Mouse (Mus musculus) NIH3T3 (cell line): ENCODE measurements around the gene Dio1.

ENCODE experiments used
- DNase-seq: peaks from one replicate; pipeline ENCODE4 v3.0.0-alpha.2; 2012; ENCODE audit warnings: low read depth

The Dio1 gene

DNA sequence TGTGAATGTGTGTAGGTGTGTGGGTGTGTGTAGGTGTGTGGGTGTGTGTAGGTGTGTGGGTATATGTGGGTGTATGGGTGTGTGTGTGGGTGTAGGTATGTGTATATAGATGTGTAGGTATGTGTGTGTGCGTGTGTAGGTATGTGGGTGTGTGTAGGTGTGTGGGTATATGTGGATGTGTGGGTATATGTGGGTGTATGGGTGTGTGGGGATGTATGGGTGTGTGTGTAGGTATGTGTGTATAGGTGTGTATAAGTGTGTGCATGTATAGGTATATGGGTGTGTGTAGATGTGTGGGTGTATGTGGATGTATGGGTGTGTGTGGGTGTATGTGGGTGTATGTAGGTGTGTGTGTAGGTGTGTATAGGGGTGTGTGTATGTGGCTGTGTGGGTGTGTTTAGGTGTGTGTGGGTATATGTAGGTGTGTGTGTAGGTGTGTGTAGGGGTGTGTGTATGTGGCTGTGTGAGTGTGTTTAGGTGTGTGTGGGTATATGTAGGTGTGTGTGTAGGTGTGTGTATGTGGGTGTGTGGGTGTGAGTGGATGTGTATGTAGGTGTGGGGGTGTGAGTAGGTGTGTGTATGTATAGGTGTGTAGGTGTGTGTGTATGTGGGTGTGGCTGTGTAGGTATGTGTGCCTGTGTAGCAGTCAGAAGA is 5.9 kb downstream of the Dio1 start:
- DNase-seq: no peak

DNA sequence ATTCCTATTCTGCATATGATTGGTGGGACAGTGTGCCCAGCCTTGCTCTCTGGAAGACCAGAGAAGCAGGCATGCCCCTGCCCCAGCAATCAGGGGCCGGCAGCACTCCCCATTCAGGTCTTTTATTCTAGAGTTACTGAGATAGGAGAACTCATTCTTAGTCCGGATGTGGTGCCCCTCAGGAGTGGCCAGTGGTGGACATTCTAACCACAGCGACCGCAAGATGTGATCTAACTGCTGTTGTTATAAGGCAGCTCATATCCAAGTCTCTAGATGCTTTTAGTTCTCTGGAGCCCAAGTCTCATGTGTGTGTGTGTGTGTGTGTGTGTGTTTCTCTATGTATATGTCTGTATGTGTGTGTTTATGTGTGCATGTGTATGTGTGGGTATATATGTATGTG is 6.6 kb downstream of the Dio1 start:
- no peak for DNase-seq

- DNase-seq: no peak
These were observed 7.1 kb downstream of the Dio1 start for GRCm38 (mm10) chr4:107299779-107300340.

DNA sequence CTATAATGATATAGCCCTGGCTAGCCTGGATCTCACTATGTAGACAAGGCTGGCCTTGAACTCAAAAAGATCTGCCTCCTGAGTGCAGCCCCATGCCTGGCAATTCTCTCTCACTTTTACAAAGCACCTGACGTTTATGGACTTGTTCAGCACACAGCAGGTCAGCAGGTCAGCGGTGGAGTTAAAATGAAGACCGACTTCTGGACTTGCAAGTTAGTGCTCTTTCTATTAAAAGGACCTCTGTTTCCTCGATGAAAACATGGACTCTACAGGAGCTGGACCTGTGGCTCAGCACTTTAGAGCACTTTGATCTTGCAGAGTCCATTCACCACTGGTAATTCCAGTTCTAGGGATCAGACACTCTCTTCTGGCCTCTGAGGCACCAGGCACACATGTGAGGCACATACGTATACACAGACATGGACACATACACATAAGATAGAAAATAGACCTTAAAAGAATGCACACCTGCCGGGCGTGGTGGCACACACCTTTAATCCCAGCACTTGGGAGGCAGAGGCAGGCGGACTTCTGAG is 8.8 kb downstream of the Dio1 start:
- DNase-seq: no peak

GRCm38 (mm10) chr4:107292273-107292662 is 14.7 kb downstream of the Dio1 start:
- DNase-seq: no peak

DNA sequence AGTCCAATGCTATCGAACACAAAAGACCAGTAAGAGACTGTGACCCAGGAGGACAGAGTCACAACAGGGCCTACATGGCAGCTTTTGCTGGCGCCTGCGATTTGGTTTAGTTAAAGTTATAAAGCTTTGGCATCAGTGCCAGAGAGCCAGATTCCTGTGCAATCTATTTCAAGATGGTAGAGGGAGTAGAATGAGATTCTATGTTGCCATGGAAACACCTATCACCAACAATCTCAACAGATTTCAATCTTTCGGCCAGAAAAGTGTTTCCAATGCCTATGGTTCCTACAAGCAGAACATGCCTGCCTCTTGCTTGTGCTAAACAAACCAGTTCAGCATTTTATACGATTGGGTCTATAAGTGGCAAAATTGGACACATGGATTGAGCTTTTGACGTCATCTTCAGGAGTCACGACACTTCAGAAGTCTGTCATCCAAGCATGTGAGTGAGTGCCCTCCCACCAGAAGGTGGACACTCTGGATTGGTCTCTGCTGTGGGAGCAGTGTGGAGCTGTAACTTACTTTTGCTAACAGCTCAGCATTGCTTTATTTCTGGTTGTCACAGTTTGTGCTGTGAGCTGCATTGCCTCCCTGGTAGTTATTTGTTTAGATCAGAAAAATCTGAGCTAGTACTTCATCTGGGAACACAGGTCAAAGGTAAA is 15.2 kb downstream of the Dio1 start:
- no peak for DNase-seq

GRCm38 (mm10) chr4:107287517-107287916 is 19.5 kb downstream of the Dio1 start:
- no peak for DNase-seq

GRCm38 (mm10) chr4:107286386-107286785 is 20.6 kb downstream of the Dio1 start:
- DNase-seq: no peak

DNA sequence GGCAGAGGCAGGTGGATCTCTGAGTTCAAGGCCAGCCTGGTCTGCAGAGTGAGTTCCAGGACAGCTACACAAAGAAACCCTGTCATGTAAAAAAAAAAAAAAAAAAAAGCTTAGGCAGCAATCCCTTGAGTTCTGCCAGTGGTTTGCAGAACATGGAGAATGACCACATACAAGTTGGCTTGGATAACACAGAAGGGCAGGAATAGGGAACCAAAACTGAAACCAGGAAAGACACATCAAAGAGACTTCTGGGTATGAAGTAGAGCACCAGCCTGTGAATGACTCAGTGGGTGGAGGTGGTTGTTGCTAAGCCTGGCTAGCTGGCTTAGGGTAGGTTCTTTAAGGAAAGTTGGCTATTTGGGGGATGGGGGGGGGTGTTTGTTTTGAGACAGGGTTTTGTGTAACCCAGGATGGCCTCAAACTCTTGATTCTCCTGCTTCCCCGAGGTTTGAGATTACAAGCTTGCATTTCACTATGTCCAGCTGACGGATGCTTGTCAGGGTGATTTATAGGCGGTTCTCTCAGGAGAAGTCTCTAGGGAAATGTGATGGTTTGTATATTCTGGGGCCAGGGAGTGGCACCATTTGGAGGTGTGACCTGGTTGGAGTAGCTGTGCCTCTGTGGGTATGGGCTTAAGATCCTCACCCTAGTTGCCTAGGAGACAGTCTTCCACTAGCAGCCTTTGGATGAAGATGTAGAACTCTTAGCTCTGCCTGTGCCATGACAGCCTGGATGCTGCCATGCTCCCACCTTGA is 21.3 kb downstream of the Dio1 start:
- DNase-seq: peak; percentile 61

DNA sequence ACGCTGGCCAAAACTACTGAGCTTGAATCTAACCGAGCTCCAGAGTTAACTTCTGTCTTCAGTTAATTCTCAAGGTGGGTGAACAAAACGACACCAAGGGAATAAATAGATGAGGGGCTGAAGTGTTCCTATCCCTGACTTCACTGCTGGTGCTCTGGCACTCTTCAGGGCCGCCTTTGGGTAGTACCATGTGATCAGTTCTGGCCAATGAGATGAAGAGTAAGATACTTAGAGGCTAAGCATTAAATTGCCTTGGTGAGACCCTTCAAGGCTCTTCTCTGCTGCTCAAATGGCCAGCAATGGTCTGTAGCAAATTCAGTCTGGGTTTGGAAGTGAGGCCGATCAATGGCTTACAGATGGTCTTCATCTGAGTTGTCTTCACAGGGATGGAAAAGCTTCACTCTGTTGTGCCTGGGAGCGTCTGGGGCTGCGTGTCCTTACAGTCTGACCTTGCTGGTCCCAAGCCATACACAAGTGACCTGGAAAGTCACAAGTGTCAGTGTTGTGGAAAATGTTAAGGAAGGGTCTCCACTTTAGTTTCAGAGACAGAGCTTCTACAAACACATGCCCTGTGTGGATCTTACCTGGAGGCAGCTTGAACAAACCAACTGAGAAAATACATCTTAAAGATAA is 26.0 kb downstream of the Dio1 start:
- DNase-seq: no peak

DNA sequence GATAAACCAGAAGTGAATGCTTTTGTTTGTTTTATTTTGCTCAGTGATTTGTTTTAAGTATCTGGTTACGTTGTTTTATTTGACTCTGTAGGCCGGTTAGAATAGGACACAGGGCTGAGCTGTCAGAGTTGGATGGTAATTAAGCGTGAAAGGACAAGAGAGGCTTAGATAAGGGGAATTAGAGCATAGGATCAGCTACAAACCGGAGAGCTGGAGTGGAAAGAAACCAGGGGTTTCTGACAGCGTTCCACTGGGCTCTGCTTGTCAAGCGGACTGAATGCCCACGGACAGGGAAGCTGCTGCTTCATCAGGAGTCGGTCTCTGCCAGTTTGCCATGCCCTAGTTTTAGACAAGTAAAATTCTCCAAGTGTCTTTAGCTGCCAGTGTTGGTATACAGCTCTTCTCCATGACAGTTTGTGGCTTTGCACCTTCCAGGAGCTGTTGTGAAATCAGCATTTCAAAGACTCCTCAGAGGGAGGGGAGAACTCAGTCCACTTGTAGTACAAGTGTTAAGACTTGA is 28.7 kb downstream of the Dio1 start:
- DNase-seq: no peak

DNA sequence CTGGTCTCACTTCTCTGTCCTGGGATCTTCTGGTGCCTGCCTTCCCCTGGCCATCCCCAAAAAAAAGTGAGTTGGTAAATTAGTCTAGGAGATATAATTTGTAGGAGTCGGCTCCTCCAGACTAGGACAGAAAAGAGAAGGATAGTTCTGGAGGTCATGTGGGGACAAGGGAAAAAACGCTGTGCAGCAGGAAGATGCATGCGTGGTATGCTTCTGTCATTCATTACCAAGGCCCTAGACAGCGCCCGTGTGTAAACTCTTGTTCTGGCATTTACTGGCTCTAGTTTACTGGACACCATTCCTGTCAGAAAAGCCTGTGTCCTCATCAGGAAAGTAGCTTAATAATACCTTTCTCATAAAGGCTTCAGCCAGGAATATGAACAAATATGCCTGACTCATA is 32.5 kb downstream of the Dio1 start:
- no peak for DNase-seq

GRCm38 (mm10) chr4:107273683-107274082 is 33.3 kb downstream of the Dio1 start:
- no peak for DNase-seq

- DNase-seq: no peak
These were observed 47.0 kb downstream of the Dio1 start for GRCm38 (mm10) chr4:107260001-107260400.

GRCm38 (mm10) chr4:107254414-107254813 is 52.6 kb downstream of the Dio1 start:
- DNase-seq: peak; percentile 33

- DNase-seq: peak; percentile 100
These were observed 53.6 kb downstream of the Dio1 start, which contains the start of the genes Lrrc42 and Hspb11 for GRCm38 (mm10) chr4:107253125-107254091. Lrrc42 (minus strand) TSS chr4:107253532. Hspb11 (plus strand) TSS chr4:107253593.

GRCm38 (mm10) chr4:107252522-107252921 is 54.4 kb downstream of the Dio1 start:
- DNase-seq: no peak

DNA sequence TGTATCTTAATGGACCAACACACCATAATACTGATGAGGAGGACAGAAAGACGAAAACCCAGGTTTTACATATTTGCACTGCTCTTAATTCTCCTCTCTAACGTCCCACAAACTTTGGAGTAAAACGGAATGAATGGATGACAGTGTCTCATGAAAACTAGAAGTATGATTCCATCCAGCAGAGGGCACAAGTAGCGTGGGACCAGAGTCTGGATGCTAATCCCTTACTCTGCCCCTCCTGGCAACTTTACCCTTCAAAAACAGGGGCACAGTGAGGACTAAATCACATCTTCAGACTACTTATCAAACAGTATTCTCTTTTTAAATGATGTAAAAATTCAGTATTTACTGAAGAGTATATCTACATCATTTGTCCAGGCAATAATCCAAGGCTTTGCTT is 56.5 kb downstream of the Dio1 start:
- DNase-seq: peak; percentile 82

GRCm38 (mm10) chr4:107249471-107249870 is 57.5 kb downstream of the Dio1 start:
- DNase-seq: no peak

GRCm38 (mm10) chr4:107248061-107248460 is 58.9 kb downstream of the Dio1 start:
- DNase-seq: peak; percentile 11

DNA sequence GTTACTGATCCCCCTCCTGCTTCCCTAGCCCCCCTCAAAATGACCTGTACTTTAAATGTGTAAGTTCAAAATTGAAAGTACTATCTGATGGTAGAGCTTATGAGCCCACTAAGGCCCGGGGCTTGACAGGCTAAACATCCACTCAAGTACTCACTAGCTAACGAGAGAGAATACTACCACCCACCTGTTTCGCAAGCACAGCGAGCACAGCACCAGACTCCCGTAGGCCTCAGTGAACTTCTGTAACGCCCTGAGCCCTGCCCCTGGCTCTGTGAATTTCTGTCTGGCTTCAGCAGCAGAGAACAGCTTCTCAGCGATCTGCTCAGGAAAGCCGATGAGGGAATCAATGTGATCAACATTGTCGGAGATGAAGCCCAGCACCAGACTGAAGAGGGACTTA is 59.9 kb downstream of the Dio1 start:
- peak; percentile 29 for DNase-seq
